Mouse (Mus musculus) heart, postnatal 10 days (tissue): ENCODE results near the gene Gm21732. TPM values are rescaled to one million over a fixed set of nuclear protein-coding genes. Genes with fewer than 3 reads are reported as not detected.
"Not testable (repeated sequence)": the region's sequence is repeated elsewhere in the genome, so short reads cannot be mapped to it uniquely, and the experiment has no call there.

Experiments
- DNase-seq, 2 experiments: peaks; one replicate each; pipeline ENCODE4 v3.0.0; 2021
- intact Hi-C: fragments of 180-260 bp; cut with DNase I; formaldehyde crosslinking; loops from one replicate; pipeline ENCODE4 v1.15.1; 2025
- total RNA-seq, 2 experiments: library from RNA; stranded (reverse); gene quantifications; 2 replicates each; pipeline ENCODE4 v1.2.3; 2021

Gm21732 gene
- total RNA-seq = not detected

DNA sequence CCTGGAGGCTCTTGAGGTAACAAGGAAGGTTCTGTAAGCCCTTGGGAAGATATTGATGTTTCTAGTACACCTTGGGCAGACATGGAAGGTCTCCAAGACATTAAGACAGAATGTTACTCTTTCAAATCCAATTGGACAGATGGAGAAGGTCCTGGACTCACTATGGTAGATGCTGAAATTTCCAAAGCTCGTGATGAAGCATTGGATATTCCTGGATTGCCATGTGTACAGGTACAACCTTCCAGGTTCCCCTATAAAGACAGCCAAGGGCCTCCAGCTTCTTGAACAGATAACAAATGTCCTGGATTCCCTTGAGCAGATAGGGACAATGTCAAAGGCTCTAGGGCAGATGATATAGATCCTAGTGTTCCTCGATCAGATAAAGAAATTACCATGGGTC lies at the start of gene Gm21732:
Gene Gm21732, minus strand, starts transcription at position 101 of the 400 bp plus-strand sequence.
- DNase-seq, intact Hi-C loops: not testable (repeated sequence)

Other genes with a start within 250 kb of the Gm21732 start
- gene Gm20897, start 73.5 kb downstream of the Gm21732 start, total RNA-seq = not detected